Mouse (Mus musculus) retina, adult 2 months (tissue): Measurements from ENCODE around the gene Grk4.

Experiments
- DNase-seq: peaks from one replicate; pipeline ENCODE4 v3.0.0-alpha.2; 2012; ENCODE audit warnings: low read depth, low spot score

Gene Grk4

DNA sequence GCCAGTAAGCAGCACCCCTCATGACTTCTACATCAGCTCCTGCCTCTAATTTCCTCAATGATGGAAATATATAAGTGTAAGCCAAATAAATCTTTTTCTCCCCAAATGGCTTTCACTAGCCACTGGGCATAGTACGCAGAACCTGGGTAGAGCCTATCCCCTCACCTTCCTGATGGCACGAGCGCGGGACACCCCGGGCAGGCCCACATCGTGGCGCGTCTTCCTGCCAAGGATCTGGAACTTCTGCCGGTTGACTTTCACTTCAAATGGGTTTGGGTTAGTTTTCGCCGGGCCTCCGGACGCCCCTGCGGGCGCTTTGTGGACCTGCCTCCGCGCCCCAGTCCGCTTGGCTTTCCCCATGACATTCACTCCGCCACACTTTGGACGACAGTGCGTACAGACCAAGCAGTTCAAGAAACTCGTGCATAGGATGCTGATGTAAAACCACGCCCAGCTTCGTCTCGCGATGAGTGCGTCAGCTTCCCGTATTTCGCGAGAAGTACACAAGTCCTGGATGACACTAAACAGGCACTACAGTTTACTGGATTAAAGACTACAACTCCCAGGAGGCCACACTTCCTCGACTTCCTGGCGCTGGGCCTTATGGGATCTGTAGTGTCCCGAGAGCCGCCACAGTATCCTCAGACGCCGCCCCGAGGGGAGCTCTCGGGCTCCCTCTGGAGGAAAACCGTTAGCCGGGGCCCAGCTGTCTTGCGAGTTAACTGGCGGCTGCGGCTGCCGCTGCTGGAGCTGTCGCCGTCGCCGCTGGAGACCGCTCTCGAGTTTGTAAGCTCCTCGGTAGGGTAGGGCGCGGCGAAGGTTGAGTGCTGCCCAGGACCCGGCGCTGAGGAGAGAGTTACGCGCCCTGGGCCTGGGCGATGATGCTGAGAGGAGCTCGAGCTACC, at the start of gene Grk4, which contains the start of gene Nop14:
TSS of gene Grk4 (plus strand) at position 694 of the 905 bp plus-strand sequence.
TSS of gene Nop14 (minus strand) at position 463 of the 905 bp plus-strand sequence.
- DNase-seq: peak; percentile 98

DNA sequence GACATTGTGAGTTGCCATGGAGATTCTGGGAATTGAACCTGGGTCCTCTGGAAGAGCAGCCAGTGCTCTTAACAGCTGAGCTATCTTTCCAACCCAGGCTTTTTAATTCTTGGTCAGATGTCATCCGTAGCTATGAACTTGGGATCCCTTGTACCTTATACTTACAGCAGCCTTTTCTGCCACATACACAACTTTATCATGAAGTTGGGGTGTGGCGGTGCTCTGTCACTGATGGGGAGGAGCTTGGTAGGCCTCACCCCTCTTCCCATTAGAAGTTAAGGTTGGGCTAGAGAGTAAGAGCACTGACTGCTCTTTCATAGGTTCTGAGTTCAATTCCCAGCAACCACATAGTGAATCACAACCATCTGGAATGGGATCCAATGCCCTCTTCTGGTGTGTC, 27.2 kb upstream of the Grk4 start:
- DNase-seq: no peak

DNA sequence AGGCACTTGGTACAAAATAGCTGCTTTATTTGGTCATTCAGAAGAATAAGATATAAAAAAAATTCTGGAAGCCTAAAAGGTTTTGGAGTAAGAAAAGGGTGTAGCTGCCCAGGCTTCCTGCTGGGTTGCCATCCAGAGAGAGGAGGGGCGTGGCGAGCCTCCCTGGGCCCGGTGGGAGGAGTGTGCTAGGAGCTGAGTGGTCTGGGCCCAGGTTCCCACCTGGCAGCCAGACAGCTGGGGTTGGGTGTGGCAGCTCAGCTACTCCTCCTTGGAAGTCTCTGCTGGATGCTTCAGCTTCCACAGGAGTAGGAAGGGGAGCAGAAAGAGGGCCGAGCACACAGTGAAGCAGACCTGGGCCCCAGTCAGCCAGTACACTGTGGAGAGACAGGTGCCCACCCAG, 26.5 kb upstream of the Grk4 start:
- DNase-seq: no peak

DNA sequence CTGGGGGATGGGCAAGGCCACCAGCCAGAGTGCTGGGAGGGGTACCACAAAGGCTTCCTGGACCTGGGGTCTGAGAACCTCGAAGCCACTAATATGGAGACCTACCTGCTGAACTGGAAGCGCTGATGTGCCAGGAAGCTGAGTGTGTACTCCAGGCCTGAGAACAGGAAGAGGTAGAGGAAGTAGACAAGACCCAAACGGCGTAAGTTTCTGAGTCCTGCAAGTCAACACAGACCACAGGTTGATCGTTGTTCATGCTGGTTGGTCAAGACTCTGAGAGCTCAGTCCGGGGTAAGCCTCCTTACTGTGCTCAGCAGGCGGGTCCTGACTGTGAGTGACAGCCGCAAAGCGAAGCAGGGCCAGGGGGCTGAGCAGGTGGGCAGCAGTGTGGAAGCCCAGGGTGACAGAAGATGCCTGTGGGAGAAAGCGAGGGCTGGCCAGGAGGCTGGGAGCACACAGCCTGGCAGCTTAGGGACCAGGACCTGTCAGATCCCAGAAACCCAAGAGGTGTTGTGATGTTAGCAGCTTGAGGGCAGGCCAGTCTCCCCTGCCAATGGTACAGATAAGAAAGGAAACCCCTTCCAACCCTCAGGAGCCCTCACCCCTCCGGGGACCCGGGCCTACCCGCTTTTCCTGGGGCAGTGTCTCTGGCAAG, 25.3 kb upstream of the Grk4 start:
- no peak for DNase-seq

DNA sequence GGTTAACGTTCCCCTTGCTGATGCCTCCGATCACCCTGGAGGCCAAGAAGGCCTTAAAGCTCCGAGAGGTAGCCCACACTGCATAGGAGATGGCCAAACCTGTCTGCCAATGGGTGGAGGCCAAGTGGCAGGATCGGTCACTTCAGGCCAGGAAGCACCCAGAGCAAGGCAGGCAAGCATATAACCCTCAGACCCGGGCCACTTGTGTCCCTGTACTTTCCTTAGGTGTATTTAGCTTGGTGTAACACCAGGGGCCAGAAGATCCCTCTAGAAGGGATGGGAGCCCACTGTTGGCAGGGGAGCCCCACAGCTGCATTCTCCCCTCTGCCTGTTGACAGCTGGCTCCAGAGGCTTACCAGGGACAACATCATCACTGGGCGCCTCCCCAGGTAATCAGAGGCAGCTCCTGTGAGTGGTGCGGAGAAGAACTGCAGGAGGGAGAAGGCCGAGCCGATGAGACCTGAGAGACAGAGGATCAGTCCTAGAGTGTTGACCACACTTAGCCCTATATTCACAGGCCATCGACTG, 24.4 kb upstream of the Grk4 start:
- DNase-seq: no peak

DNA sequence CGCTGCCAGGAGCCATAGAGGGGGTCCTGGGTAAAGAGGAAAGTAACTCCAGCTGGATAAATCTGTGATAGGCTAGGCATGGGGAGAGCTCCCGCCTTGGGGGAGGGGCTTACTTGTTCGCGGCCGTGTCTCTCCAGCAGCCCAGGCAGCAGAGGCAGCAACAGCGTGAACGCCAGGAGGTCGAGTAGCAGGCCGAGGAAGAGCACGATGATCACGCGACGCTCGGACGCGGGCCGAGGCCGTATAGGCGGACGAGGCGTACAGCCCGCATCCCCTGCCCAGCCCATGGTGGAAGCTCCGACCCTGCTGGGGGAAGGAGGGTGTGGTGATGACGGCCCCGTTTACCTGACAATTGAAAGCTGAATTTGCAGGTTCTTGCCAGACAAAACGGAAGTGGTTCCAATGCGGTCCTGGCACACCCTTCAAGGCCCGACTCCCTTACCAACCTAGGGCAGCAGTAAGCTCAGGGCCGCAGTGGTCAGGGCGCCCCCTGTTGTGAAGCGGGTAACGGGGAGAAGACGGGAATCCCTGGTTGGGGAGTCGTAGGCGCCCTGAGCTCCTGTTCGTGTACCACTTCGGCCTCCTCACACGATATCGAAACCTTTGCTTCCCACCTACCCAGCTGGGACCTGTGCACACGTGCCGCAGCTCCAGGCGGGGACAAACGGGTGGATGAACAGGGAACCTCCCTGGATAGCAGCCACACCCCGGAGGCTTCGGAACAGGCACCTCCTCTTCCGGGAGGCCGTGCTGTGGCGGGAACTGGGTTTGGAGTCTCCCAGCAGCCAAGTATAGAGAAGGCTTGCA, 23.5 kb upstream of the Grk4 start, which contains the start of gene Mfsd10:
TSS of gene Mfsd10 (minus strand) at position 732 of the 807 bp plus-strand sequence.
- DNase-seq: peak; percentile 39

DNA sequence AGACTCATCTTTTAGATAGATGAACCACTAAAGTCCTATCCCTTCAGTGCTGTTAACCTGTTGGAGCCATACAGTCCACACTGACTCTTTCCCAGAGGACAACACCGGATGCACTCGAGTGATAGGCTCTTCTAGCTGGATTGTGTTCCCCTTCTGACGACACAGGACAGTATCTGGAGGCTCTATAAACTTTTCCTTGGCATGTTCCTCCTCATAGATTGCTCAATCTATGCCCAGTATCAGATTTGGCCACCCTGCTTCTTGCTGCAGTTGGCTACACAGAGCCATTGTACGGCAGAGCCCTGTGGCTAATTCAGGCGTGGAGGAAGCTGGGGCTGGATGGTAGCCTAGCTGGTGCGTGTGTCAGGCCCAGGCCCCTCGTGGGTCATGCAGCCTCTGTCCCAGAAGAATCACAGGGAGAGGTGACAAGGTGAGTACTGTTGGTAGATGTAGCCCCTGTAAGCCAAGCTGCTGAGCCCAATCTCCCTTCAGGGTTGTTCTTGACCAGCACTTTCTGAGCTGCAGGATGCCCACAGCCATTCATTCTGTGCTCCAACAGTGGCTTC, 22.5 kb upstream of the Grk4 start:
- no peak for DNase-seq

DNA sequence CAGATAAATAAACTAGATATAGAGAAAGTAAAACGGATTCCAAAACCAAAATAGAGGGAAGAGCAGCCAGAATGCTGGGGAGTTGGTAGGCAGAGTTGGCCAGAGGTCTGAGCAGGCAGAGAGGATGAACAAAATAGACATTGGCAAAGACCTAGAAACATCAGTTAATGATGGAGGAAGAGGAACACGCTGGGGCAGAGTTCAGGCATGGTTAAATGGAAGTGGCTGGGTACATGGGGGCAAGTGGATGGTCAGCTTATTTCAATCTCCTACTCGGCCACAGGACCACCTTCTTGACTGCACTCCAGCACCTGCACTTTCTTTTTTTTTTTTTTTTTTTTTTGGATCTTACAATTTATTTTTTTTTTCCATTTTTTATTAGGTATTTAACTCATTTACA, 18.2 kb upstream of the Grk4 start:
- no peak for DNase-seq

DNA sequence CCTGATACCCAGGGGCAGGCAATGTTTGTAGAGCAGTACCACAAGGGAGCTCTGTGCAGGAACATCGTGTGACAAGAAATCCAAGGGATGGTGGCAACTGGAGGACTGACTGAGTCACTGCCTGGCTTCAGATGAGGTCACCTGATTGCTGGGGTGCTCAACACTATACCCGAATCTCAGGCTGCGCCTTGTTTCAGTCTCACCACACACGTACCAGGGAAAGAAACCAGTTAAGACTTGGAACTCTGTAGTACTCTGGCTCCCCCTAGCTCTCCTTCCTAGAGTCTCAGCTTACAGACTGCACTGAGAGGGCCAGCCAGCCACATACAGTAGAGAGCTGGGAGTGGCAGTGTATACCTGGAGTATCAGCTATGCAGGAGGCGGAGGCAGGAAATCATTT, 17.2 kb upstream of the Grk4 start:
- DNase-seq: peak; percentile 56

DNA sequence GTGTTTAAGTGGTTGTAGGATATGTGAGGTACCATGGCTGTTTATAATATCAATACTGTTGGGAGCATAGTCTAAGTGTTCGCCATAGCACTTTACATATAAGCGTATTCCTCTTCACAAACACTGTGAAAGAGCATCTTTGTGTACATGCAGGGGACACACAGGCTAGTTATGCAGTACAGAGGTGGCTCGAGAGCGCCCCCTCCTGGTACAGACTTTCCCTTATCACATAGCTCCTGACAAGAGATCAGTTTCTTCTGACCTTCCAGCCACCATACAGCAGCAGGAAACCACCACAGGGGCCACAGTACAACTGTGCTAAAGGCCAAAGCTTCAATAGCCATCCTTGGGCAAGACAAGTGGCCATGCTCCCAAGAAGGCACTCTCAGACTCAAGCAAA, 12.6 kb upstream of the Grk4 start:
- DNase-seq: peak; percentile 23

DNA sequence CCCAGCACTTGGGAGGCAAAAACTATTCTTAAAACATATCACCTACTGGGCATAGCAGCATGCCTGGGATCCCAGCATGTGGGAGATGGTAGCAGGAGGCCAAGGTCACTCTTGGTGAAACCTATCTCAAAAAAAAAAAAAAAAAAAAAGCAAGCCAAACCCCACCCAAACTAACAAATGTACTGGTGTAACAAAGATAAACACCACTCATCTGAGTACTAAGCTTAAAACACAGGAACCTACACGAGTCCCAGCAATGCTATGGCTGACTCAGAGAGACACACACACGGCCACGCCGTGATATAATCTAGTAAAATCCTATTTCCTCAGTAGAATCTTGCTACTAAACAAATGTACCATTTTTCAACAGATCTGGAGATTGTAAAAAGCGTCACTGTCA, 7.2 kb upstream of the Grk4 start:
- DNase-seq: no peak

DNA sequence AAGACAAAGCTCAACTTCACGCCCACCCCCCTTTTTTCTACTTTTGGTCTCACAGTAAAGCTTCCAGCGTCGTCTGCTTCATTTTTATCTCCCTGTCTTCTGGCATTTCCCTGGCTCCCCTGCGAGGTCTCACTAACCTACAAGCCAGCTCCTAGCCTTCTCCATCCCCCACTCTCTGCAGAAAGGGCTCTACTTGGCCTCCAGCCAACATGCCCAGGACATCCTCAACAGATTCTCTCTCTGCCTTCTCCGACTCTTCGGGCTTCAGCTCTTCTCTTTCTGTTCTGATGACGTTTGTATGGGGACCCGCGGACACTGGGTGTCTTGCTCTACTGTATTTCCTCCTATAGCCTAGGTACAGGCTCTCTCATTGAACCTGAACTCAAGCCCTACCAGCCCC, 5.3 kb upstream of the Grk4 start:
- DNase-seq: no peak

DNA sequence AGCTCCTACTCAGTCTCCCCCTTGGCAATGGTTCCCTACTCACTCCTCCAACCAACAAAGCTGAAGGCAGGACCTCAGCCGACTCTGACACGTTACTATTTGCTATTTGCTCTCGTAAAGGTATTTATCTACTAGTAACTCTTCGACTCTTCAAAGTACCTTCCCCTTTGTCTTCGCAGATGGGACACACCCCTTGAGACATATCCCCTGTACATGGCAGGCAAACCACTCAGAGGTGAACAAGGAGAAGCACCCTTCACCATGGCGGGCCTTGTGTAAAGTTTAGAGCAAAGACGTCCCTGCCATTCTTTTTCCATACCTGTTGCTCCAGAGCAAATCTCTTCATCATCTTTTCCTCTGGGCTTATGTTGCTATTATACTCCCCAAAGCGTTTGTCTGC, 2.6 kb upstream of the Grk4 start:
- no peak for DNase-seq

DNA sequence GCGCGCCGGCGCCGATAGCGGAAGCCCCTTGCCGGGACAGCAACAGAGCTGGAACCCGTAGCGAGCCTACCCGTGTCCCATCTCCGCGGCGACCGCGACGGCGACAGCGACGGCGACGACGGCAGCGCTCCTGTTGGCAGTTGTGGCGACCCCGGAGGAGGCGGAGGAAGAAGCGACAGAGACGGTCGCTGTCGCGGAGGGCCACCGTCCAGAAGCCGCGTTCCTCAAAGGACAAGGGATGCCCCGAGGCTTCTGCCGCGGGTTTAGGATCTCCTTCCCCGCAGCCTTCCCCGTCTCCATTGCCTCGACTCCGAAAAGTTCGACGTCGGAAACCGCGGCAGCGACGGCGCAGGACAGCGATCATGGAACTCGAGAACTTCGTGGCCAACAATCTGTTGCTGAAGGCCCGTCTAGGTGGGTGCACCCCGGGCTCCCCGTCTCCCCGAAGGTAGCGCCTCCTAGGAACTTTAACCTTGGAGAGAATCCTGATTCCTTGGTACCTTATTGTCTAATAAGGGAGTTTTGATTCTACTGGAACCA, 482 bp downstream of the Grk4 start:
- no peak for DNase-seq

DNA sequence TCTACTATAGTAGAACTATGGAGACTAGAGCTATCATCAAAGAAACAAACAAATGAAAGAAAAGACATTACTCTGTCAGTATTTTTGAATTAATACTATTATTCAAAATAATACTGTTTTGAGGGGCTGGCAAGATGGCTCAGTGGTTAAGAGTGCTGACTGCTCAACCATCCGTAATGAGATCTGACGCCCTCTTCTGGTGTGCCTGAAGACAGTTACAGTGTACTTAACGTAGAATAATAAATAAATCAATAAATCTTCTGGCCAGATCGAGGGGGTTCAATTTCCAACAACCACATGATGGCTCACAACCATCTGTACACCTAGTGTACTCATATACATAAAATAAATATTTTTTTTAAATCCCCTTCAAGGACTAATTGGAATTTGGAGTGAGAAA, 1.7 kb downstream of the Grk4 start:
- no peak for DNase-seq

DNA sequence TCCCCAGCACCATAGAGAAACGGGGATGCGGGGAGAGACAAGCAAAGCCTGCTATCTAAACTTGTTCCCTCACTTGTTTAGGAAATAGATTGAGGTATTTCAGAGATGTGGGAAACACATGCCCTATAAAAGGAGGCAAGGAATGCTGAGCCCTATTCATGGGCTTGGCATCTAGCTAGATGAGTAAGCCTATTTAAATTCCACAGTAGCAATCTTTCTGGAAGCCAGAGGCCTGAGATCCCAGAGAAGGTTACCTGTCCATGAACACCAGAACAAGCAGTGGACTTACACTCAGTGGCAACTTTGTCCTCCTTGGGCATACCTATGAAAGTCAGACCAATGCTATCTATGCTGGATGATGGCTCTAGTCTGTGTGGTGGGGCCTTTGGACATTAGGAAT, 3.1 kb downstream of the Grk4 start:
- DNase-seq: no peak

DNA sequence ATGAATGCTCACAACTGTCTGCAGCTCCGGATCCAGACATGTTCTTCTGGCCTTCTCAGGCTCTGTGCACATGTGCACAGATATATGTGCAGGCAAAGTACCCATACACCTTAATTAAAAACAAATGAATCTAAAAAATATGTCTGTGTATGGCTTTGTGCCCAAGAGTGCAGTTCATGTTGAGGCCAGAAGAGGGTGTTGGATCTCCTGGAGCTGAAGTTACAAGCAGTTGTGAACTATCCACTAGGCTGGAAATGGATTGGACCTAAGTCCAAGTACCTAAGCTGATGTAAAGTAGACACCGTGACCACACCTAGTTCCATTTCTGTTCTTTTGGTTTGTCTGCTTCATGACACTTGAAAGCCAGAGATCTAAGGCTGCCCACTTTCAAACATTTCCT, 9.3 kb downstream of the Grk4 start:
- DNase-seq: no peak

DNA sequence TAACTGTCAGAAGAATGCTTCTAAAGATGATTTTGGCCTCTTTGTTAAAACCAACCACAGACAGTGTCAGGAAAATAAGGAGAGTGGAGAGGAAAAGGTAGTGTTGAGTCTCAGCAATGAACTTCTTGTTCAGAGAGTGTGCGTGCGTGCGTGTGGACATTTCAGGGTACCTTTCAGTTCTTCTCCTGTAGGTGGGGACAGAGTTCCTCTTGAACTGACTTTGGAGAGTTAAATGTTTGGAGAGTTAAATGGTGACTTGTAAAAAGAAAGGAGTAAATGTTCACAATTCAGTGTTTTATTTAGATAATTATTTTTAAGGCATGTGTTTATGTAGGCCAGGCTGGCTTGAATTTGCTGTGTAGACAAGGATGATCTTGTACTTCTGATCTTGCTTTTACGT, 10.1 kb downstream of the Grk4 start:
- DNase-seq: no peak

DNA sequence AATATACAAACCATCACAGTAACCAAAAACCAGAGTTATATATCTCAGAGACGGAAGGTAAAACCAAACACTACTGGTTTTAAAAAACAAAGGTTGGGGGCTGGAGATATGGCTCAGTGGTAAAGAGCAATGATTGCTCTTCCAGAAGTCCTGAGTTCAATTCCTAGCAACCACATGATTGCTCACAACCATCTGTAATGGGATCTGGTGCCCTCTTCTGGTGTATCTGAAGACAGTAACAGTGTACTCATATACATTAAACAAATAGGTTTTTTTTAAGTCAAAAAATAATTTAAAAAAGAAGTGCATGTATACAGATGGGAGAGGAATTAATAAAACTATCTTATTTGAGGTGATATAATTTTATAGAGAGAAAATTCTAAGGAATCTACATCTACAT, 29.7 kb downstream of the Grk4 start:
- no peak for DNase-seq

DNA sequence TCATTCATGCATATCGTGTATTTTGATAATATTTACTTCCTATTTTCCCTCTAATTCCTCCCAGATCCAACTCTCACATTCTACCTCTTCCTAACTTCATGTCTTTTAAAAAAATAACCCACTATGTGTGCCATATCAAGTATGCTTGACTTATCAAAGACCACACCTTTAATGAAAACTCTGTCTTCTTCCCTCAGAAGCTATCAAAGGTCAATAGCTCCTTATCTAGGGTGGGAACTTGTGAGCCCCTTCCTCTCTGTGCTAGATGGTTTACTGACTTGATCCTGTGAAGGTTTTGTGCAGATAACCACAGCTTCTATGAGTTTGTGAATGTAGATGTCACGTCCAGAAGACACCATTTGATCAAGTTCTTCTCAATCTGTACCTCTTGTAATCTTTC, 32.6 kb downstream of the Grk4 start:
- DNase-seq: no peak

DNA sequence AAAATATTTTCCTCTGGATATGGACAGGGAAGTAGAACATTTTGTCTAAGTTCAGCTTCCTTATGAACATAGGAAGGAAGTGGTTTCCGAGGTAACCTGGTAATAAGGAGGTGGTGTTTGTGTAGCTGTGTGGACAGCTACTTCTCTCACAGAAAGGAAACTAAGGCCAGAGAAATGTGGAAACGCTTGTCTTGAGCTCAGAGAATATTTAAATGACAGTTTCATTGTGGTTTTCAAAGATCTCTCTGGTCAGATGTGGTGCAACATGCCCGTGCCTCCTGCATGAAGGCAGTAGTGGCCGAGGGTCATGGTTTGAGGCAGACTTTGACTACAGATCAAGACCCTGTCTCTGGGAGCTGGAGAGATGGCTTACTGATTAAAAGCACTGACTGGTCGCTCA, 35.3 kb downstream of the Grk4 start:
- no peak for DNase-seq
